Mouse (Mus musculus) hematopoietic stem cell, adult 5-6 weeks (primary cell): ENCODE measurements at regions not wholly inside any gene's neighbourhood (a gene's known extent, or its start where the extent isn't known, plus 50 kb on each side); places are given as distances from the start of the nearest gene placed in this dataset.

ENCODE experiments used
- ATAC-seq, 2 experiments: fragments of 125-278 bp in 1 of 2; replicated peaks in 1 of 2; 2 replicates each; pipeline ENCODE4 v1.8.0; 2016 to 2017; ENCODE audit warnings: inconsistent platforms in 2 of 2, mild to moderate bottlenecking in 2 of 2, moderate number of reproducible peaks in 2 of 2, low read depth in 1 of 2, moderate TSS enrichment in 1 of 2; ENCODE audit not compliant: low FRiP score in 2 of 2, poor library complexity in 2 of 2, severe bottlenecking in 2 of 2, insufficient read depth in 1 of 2, low TSS enrichment in 1 of 2

GRCm38 (mm10) chr13:90340647-90341160 is 251.3 kb upstream of the Xrcc4 start:
- no peak for ATAC-seq

DNA sequence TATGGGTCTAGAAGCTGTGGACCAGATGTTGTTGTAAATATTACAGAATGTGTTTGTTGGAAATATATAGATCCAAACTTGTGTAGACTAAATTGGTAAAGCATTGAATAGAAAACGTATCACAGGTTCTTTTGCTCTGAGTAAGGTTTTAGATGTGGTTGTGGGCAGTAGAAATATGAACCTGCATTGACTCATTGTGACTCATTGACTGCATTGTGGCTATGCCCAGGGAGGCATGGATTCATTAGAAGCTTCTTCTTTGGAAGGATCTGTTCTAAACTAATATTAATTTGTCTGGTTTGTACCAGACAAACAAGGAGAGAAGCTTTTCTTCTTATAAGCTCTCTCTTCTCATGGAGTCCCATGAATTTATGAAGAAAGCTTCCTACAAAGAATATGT is 248.2 kb upstream of the Xrcc4 start:
- ATAC-seq: no peak

DNA sequence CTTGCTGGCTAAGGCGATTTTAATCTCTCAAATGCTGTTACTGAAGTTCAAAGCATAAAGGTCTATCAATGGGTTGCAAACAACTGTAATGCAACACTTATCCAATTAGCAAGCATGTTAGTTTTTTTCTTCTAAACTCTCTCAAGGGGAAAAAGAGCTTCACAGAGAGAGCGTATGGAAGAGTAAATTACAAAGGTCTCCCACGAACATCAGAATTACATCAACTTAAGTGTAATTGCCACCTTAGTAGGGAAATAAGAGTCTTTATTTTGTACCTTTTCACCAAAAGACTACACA is 246.3 kb upstream of the Xrcc4 start:
- no peak for ATAC-seq

DNA sequence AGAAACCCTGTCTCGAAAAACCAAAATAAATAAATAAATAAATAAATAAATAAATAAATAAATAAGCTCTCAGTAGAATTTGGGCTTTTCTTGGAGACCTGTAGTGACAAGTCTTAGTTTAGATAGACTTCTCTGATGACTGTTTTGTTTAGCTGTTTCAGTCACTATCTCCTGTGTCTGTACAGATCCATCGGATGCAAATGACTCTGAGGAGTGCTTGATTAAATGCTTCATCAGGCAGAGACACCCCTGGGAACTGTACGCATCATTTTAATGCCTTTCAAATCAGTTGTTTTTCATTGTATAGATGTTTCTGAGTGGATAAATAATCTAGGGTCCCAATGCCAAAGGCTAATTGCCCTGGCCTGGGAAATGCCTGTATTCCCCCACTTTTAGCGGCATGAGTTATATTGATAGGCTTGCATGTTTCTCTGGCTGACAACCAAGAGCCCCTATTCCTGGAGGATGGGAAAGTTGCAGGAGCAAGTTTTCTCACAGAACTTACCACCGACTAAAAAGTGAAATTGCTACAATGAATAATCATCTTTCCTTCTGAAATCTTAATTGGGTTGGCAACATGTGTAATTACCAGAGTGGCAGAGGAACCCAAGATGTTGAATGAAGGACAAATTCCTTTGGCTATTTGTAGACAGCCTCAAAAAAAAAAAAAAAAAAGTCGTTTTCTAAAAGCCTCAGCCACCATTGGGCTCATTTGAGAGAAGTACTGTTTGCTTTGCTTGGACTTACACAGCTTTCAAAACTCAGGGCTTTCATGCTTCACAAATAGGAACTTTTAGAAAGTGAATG is 245.7 kb upstream of the Xrcc4 start:
- no peak for ATAC-seq

DNA sequence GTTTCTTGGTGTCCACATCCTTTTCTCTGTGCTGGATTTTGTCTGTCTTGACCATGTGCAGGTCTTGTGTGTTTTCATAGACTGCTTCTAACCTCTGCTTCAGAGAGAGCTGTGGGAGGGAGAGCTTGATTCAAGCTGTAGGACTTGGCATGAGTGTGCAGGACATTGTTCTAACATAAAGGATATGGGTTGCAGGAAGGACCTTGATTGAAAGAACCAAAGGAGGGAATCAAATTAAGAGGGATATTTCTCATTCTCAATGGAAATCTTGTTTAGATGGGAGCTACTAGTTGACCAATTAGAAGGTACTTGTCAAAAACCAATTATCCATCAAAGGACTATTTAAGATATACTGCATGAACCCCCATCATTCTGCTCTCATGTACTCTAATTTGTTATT is 244.9 kb upstream of the Xrcc4 start:
- ATAC-seq: no peak

DNA sequence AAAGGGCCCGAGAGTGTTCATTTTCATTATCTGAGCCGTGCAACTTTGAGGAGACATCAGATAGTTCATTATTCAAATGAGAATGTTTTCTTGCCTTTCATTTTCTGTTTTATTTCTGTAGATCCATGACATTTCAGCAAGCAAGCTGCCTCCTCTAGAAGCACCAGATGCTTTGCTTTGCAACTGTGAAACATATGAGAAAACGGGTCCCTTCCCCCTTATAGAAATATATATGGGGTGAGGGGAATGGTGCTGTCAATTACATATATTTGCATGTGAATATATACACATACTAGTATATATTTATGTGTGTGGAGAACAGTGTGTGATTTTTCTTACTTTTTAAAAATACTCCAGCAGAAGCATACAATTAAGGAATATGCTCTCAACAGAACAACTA is 235.8 kb upstream of the Xrcc4 start:
- ATAC-seq: no peak

GRCm38 (mm10) chr13:90313209-90313978 is 224.0 kb upstream of the Xrcc4 start:
- no peak for ATAC-seq

DNA sequence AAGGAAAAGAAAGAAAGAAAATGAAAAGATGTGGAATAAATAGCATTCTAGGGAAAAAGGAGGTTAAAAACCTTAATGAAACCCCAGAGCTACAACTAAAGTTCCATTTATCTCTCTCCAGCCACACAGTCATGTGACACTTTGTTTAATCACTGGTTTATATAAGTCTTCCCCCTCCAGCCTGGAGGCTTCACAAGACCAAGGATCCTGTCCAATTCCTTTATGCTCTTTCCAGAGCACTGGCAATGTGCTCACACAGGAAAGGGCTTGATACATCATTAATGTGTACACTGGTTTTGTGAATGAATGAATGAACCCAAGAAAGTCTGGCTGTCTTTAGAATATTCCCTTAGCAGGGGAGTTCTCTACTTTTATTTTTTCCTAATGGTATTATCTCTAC is 221.1 kb upstream of the Xrcc4 start:
- no peak for ATAC-seq

- ATAC-seq: no peak
These were observed 211.1 kb upstream of the Xrcc4 start for GRCm38 (mm10) chr13:90300481-90300880.

GRCm38 (mm10) chr13:90294648-90295007 is 205.2 kb upstream of the Xrcc4 start:
- no peak for ATAC-seq

GRCm38 (mm10) chr13:90293697-90294647 is 204.6 kb upstream of the Xrcc4 start:
- ATAC-seq: no peak

- ATAC-seq: no peak
These were observed 203.5 kb upstream of the Xrcc4 start for GRCm38 (mm10) chr13:90292905-90293304.

DNA sequence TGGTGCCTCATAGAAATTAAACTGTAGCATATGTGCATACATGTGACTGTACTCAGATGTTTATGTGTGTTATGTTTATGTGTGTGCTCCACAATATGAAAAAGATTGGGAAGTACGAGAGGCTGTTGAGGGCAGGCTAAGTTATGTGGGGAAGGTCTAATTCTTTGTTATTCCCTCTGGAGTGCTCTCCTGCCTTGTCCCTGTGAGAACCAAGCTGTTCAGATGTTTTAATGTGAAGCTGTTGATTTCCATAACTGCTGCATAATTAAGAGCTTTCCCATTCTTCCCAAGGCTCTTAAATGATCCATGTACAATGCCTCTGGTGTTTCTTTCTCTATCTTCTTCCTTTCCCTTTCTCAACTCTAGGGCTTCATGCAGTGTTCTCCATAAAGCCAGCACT is 202.7 kb upstream of the Xrcc4 start:
- no peak for ATAC-seq

DNA sequence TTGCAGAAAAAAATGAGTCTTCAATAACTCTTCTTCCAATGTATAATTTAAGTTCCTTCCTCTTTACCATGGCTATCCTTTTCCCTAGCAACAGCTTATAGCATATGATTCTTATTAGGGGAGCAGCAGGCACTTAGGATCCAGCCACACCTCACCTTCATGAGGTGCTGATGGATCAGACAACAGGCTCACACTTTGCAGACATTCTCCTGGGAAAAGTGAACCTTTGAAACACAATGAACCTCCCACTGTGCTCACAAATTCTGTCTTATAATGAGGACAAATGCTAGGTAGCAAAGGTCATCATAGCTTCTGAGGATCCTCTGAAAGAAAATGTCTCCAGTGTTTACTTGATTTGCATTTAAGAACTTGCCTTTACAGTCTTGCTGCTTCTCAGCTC is 191.6 kb upstream of the Xrcc4 start:
- no peak for ATAC-seq

DNA sequence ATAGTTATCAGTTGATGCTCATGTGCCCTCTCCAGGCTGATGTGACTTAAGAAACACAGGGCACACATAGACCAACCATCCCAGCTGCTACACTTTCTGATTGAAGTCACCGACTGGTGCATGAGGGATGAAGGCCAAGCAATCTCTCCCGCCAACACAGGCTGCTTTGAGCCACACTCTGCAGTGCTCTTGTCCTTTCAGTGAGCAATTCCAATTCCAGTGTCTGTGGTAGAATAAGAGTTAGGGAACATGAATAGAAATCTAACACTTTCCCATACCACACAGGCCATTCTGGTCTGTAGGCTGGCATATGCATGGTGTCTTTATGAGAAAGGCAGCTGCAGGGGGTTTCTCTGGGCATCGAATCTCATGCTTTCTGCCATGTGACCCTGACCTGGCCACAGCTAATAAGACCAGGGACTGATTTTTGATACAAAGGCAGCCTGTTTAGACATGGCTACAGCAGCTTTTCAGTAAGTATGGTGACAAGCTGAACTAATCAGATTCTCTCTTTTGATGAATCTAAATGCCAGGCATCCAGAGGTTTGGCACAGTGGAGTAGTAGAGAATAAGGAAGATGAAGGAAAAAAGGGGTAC is 190.5 kb upstream of the Xrcc4 start:
- ATAC-seq: no peak

GRCm38 (mm10) chr13:90279355-90279754 is 189.9 kb upstream of the Xrcc4 start:
- no peak for ATAC-seq

- ATAC-seq: no peak
These were observed 169.8 kb upstream of the Xrcc4 start for GRCm38 (mm10) chr13:90259071-90259742.
